Mouse (Mus musculus) heart, adult 18-20 months (tissue): ENCODE measurements around the gene Lcn12. TPM values are rescaled to one million over a fixed set of nuclear protein-coding genes. Genes with fewer than 3 reads are reported as not detected.

ENCODE experiments used
- DNase-seq, 2 experiments: peaks; one replicate each; pipeline ENCODE4 v3.0.0; 2021 to 2022; ENCODE audit warnings: mixed read lengths in 1 of 2
- microRNA-seq, 2 experiments: library from miRNA; unstranded; fragments of <30 nt; microRNA quantifications; one replicate each; pipeline ENCODE4 v1.2.0; 2022
- total RNA-seq, 2 experiments: library from RNA; stranded (reverse); gene quantifications; 2 replicates each; pipeline ENCODE4 v1.2.3; 2021

Lcn12 gene
- total RNA-seq, 2 experiments from 2014 or later: not detected

DNA sequence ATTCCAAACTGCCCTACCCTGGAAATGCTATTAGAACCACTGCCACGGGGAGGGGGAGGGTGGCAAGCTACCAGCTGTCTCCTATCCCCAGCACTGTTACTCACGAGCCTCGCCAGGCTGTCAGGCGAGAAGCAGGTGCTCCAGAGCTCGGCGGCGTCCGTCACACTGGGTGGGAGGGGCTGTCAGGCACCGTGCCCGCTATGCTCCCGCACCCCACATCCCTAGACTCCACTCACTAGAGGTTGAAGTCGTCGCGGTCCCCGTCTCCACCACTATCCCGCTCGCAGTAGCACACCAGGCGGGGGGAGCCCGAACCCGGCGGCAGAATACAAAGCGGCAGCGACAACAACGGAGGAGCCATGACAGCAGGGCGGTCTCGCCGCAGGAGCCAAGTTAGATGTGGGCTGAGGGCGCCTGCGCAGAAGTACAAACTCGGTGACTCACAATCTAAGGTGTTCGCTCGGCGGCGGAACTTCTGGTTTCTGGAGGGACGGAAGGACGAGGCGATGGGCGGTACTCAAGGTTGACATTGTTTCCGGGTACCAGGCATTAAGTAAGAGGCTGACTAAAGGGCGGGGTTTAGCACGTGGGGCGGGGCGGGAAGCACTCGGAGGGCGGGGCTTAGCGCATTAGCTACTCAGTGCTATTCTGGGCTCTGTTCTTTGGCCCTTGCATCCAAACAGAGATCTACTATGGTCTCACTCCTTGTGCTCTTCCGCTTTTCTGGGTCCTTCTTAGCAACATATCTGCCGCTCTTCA is 33.0 kb downstream of the Lcn12 start, which contains the start of gene Paxx:
TSS of gene Paxx (minus strand) at position 544 of the 759 bp plus-strand sequence.
- DNase-seq: peak; percentile 93 to 97

- DNase-seq: peak in 1 of 2 experiments; percentile 33
Observed at GRCm38 (mm10) chr2:25460135-25460534, 33.6 kb downstream of the Lcn12 start.

GRCm38 (mm10) chr2:25458911-25459310 is 34.8 kb downstream of the Lcn12 start:
- peak; percentile 60 to 62 for DNase-seq

GRCm38 (mm10) chr2:25457022-25457896 is 36.5 kb downstream of the Lcn12 start:
- DNase-seq: peak in 1 of 2 experiments; percentile 19

DNA sequence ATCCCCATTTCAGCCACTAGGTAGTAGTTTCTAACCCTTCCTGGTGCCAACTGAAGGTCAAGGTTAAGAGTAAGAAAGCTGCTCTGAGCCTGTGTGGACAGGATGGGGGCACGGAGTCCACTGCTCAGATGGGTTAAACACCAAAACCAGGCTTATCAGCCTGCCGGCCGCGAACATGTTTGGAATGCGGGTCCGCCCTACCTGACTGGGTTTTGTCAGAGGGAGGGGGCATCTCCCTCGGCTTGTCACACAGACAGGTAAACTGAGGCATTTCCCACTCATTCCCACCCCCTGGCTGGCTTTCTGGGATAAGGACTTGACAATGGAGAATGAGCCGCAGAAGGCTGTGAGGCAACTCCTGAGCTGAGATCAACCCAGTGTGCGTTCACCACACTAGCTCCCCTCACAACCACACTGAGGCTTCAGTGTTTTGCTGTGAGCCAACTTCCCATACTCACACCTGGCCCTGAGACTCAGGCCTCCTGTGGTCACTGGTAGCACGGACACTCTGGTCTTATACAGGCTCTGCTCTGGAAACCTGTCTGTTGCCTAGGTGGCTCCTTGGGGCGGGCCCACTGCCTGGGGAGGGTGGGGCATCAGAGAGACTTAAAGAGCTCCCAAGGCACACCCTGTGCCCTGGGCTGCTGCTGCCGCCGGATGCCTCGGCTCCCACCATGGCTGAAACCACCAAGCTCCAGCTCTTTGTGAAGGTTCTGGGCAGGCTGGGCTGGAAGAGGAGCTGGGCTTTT is 37.3 kb downstream of the Lcn12 start, which contains the start of gene Clic3:
TSS of gene Clic3 (plus strand) at position 634 of the 749 bp plus-strand sequence.
- no peak for DNase-seq

- DNase-seq: no peak
Observed at GRCm38 (mm10) chr2:25452951-25453350, 40.8 kb downstream of the Lcn12 start.

GRCm38 (mm10) chr2:25450853-25451647 is 42.7 kb downstream of the Lcn12 start:
- no peak for DNase-seq

- no peak for DNase-seq
Observed at GRCm38 (mm10) chr2:25442682-25443081, 51.0 kb downstream of the Lcn12 start.

DNA sequence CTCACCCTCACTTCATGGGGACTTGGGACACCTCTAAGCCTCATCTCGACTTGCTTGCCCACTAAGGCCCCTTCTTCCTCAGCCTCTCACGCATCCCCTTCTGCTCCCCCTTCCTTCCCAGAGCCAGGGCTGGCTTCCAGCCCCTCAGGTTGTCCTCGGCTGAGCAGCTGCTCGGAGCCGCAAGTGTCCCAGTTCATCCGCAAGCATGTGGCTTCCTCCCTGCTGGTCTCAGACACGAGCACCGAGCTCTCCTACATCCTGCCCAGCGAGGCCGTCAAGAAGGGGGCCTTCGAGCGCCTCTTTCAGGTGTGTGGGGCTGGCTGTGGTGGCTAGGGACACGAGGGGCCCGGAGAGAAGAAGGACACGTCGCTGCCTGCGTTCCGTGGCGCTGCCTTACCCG is 52.6 kb downstream of the Lcn12 start:
- DNase-seq: no peak

Small RNAs within 50 kb of the gene (microRNA-seq; reads per million reads assigned to microRNA genes)
- 0 to 0.81 reads per million in 2 experiments for gene Mir3087

Other genes with a start within 250 kb of the Lcn12 start
- 1 to 10 TPM; 1.9 to 2.4 TPM for gene AL732309.1, start 247.0 kb downstream of the Lcn12 start, total RNA-seq
- 10 to 100 TPM; 14.8 to 15.2 TPM for gene Tmem203, start 238.5 kb downstream of the Lcn12 start, total RNA-seq
- 1 to 10 TPM; 7.4 to 7.7 TPM for gene Tprn, start 231.3 kb downstream of the Lcn12 start, total RNA-seq
- 10 to 100 TPM; 38.2 to 42.6 TPM for gene Ssna1, start 221.5 kb downstream of the Lcn12 start, total RNA-seq
- 10 to 100 TPM; 35.3 to 38.8 TPM for gene Anapc2, start 221.4 kb downstream of the Lcn12 start, total RNA-seq
- not detected for gene Tmem210, start 205.8 kb downstream of the Lcn12 start, total RNA-seq
- under 1 TPM in 1 of 2 experiments, not detected in 1; 0.23 TPM for gene Lrrc26, start 204.0 kb downstream of the Lcn12 start, total RNA-seq
- gene Grin1, start 174.7 kb downstream of the Lcn12 start, total RNA-seq: not detected
- 10 to 100 TPM; 20.8 to 23.6 TPM for gene Man1b1, start 161.6 kb downstream of the Lcn12 start, total RNA-seq
- gene Dpp7, start 137.6 kb downstream of the Lcn12 start, total RNA-seq: 1 to 10 TPM; 5.9 to 7.0 TPM
- 10 to 100 TPM; 10.3 to 11.8 TPM for gene Uap1l1, start 128.2 kb downstream of the Lcn12 start, total RNA-seq
- not detected for gene Sapcd2, start 121.6 kb downstream of the Lcn12 start, total RNA-seq
- 10 to 100 TPM; 13.7 to 14.5 TPM for gene Entpd2, start 98.0 kb downstream of the Lcn12 start, total RNA-seq
- 10 to 100 TPM; 25.7 to 27.9 TPM for gene Npdc1, start 94.6 kb downstream of the Lcn12 start, total RNA-seq
- gene Fut7, start 70.6 kb downstream of the Lcn12 start, total RNA-seq: 1 to 10 TPM in 1 of 2 experiments, not detected in 1; 1.1 TPM
- gene Abca2, start 65.2 kb downstream of the Lcn12 start, total RNA-seq: 10 to 100 TPM; 41.4 to 43.2 TPM
- 1 to 10 TPM in 1 of 2 experiments, under 1 TPM in 1; 0.82 to 1.7 TPM for gene Clic3, start 37.1 kb downstream of the Lcn12 start, total RNA-seq
- gene Paxx, start 32.8 kb downstream of the Lcn12 start, total RNA-seq: 10 to 100 TPM; 22.6 to 28.7 TPM
- 100 to 1,000 TPM; 450 to 656 TPM for gene Ptgds, start 23.9 kb downstream of the Lcn12 start, total RNA-seq
- 10 to 100 TPM; 82.0 to 93.6 TPM for gene Fbxw5, start 6.8 kb upstream of the Lcn12 start, total RNA-seq
- 1 to 10 TPM; 1.1 to 2.3 TPM for gene C8g, start 7.8 kb upstream of the Lcn12 start, total RNA-seq
- 10 to 100 TPM; 15.7 to 17.6 TPM for gene Traf2, start 53.0 kb upstream of the Lcn12 start, total RNA-seq
- gene Edf1, start 63.9 kb upstream of the Lcn12 start, total RNA-seq: 100 to 1,000 TPM; 223 to 241 TPM
- 1 to 10 TPM in 1 of 2 experiments, under 1 TPM in 1; 0.55 to 1.4 TPM for gene Mamdc4, start 80.9 kb upstream of the Lcn12 start, total RNA-seq
- 10 to 100 TPM; 55.9 to 72.5 TPM for gene Phpt1, start 81.3 kb upstream of the Lcn12 start, total RNA-seq
- under 1 TPM; 0.10 to 0.46 TPM for gene Ajm1, start 87.8 kb upstream of the Lcn12 start, total RNA-seq
- gene Rabl6, start 114.6 kb upstream of the Lcn12 start, total RNA-seq: 10 to 100 TPM; 63.5 to 63.8 TPM
- gene Ccdc183, start 123.8 kb upstream of the Lcn12 start, total RNA-seq: not detected
- gene Tmem141, start 128.1 kb upstream of the Lcn12 start, total RNA-seq: 10 to 100 TPM; 33.9 to 37.9 TPM
- gene Fcna, start 134.1 kb upstream of the Lcn12 start, total RNA-seq: 1 to 10 TPM; 7.1 to 8.1 TPM
- gene Lcn8, start 159.2 kb upstream of the Lcn12 start, total RNA-seq: under 1 TPM; 0.64 to 0.72 TPM
- gene Lcn5, start 164.0 kb upstream of the Lcn12 start, total RNA-seq: not detected
- gene Lcn6, start 182.9 kb upstream of the Lcn12 start, total RNA-seq: not detected
- gene Lcn10, start 188.8 kb upstream of the Lcn12 start, total RNA-seq: not detected
- gene Obp2a, start 206.1 kb upstream of the Lcn12 start, total RNA-seq: not detected
- gene Bmyc, start 212.8 kb upstream of the Lcn12 start, total RNA-seq: 10 to 100 TPM; 16.9 to 18.3 TPM
- not detected for gene Obp2b, start 243.1 kb upstream of the Lcn12 start, total RNA-seq